Mouse (Mus musculus) kidney, postnatal 0 days (tissue): ENCODE results near the gene Arl13b. TPM values are rescaled to one million over a fixed set of nuclear protein-coding genes. Genes with fewer than 3 reads are reported as not detected.

ENCODE experiments used
- ATAC-seq: fragments of 200-750 bp; cut with Nextera tagmentation; replicated peaks from 2 replicates; pipeline ENCODE4 v1.8.0; 2017; ENCODE audit warnings: low read depth, moderate number of reproducible peaks, moderate TSS enrichment, moderate library complexity; ENCODE audit not compliant: low FRiP score
- DNase-seq: peaks from one replicate; pipeline ENCODE4 v3.0.0-alpha.2; 2016; ENCODE audit warnings: low spot score
- H3K27ac ChIP-seq: fragments of 300-500 bp; sonication (generic); 2 replicates; pipeline ENCODE4 v1.5.1; 2014; ENCODE audit warnings: mild to moderate bottlenecking
- H3K27me3 ChIP-seq: fragments of 300-500 bp; sonication (generic); 2 replicates; pipeline ENCODE4 v1.6.1; 2014; ENCODE audit warnings: low read length, mixed read lengths; ENCODE audit not compliant: insufficient read depth
- H3K36me3 ChIP-seq: fragments of 300-500 bp; sonication (generic); 2 replicates; pipeline ENCODE4 v1.6.1; 2014; ENCODE audit warnings: low read length, mixed read lengths; ENCODE audit not compliant: insufficient read depth
- H3K4me1 ChIP-seq: fragments of 300-500 bp; sonication (generic); replicated peaks from 2 replicates; pipeline ENCODE4 v1.6.1; 2014; ENCODE audit warnings: antibody characterized with exemption, low read length, mixed read lengths; ENCODE audit not compliant: insufficient read depth
- H3K4me2 ChIP-seq: fragments of 300-500 bp; sonication (generic); 2 replicates; pipeline ENCODE4 v1.6.1; 2014; ENCODE audit warnings: mild to moderate bottlenecking, low read length, moderate library complexity, mixed read lengths
- H3K4me3 ChIP-seq: fragments of 300-500 bp; sonication (generic); replicated peaks from 2 replicates; pipeline ENCODE4 v1.5.1; 2014; ENCODE audit warnings: low read depth, low read length
- H3K9ac ChIP-seq: fragments of 300-500 bp; sonication (generic); 2 replicates; pipeline ENCODE4 v1.6.1; 2014; ENCODE audit warnings: low read depth, low read length
- H3K9me3 ChIP-seq: fragments of 300-500 bp; sonication (generic); replicated peaks from 2 replicates; pipeline ENCODE4 v1.6.1; 2016; ENCODE audit warnings: low read length, inconsistent platforms, mixed read lengths
- CTCF ChIP-seq: IDR thresholded peaks from 2 replicates; pipeline ENCODE4 v1.5.1; 2016; ENCODE audit warnings: antibody characterized with exemption, low read depth, mild to moderate bottlenecking, moderate library complexity
- WGBS: fragments of 180-500 bp; shearing (Covaris S2); extraction: QIAGEN DNeasy Blood & Tissue Kit; methylation state at CpG from one replicate; pipeline ENCODE4 v1.1.7; 2014; 5-methylcytosine and 5-hydroxymethylcytosine counted together
- polyA plus RNA-seq: library from polyadenylated mRNA; unstranded; fragments of >200 nt; fragmentation: Nextera tagmentation; extraction: Ambion mirVana; gene quantifications from 2 replicates; pipeline ENCODE4 v1.2.1, GENCODE M21; 2015

Arl13b gene
- polyA plus RNA-seq = 18.9 and 21.3 TPM in 2 replicates

GRCm38 (mm10) chr16:62846498-62847312 lies at the start of gene Arl13b:
Arl13b (minus strand) TSS chr16:62847040.
- peak within 1 kb of the TSS; percentile 38; the same call in 1 of the 2 replicates for H3K27ac ChIP-seq
- no peaks in the 10 kb centered on the region for H3K36me3 ChIP-seq
- no peaks in the 10 kb centered on the region for H3K27me3 ChIP-seq
- ATAC-seq (peak; percentile 100), DNase-seq (peak; percentile 100)
- H3K4me1 ChIP-seq = 0 out of 2 replicates have a peak, but pooled peaks cover 3% of the 10 kb centered on the region
- H3K4me3 ChIP-seq = peak within 1 kb of the TSS; percentile 79
- peak within 1 kb of the TSS; percentile 81 for H3K4me2 ChIP-seq
- TF ChIP-seq CTCF = no peak
- H3K9ac ChIP-seq = peak within 1 kb of the TSS; percentile 74
- under 1% methylated on average over 51 of the region's 52 CpGs for WGBS
- H3K9me3 ChIP-seq = no peaks in the 10 kb centered on the region

GRCm38 (mm10) chr16:62895824-62896223 lies 49.0 kb upstream of the Arl13b start:
- ATAC-seq (no peak), DNase-seq (no peak)
- no peaks in the 10 kb centered on the region for H3K27me3 ChIP-seq
- H3K4me2 ChIP-seq = no peak overlapping the region
- no peak overlapping the region for H3K27ac ChIP-seq
- WGBS = 90% methylated on average over 3 of the region's 3 CpGs
- no peak for TF ChIP-seq CTCF
- H3K36me3 ChIP-seq = no peaks in the 10 kb centered on the region
- H3K9ac ChIP-seq = no peak overlapping the region
- no peak overlapping the region for H3K4me3 ChIP-seq
- H3K9me3 ChIP-seq = no peaks in the 10 kb centered on the region
- H3K4me1 ChIP-seq = no peaks in the 10 kb centered on the region

- Histone ChIP-seq H3K36me3 (no peaks in the 10 kb centered on the region), H3K9me3 (no peaks in the 10 kb centered on the region), H3K4me1 (no peaks in the 10 kb centered on the region), H3K4me2 (no peak overlapping the region), H3K27me3 (no peaks in the 10 kb centered on the region), H3K27ac (no peak overlapping the region), H3K4me3 (no peak overlapping the region), H3K9ac (no peak overlapping the region)
- 28% methylated on average over 6 of the region's 6 CpGs for WGBS
- DNase-seq (no peak), ATAC-seq (no peak)
- TF ChIP-seq CTCF = no peak
Measured at GRCm38 (mm10) chr16:62874065-62874464, 27.2 kb upstream of the Arl13b start.

- no peaks in the 10 kb centered on the region for H3K36me3 ChIP-seq
- H3K4me2 ChIP-seq = no peak overlapping the region
- H3K9ac ChIP-seq = no peak overlapping the region
- H3K4me3 ChIP-seq = no peak overlapping the region
- ATAC-seq (peak; percentile 66; the same call in 1 of the 2 replicates), DNase-seq (peak; percentile 85)
- no peak for TF ChIP-seq CTCF
- H3K4me1 ChIP-seq = no peaks in the 10 kb centered on the region
- H3K9me3 ChIP-seq = no peaks in the 10 kb centered on the region
- WGBS = 6% methylated on average over 4 of the region's 4 CpGs
- H3K27me3 ChIP-seq = no peaks in the 10 kb centered on the region
- peak overlapping the region; percentile 60 for H3K27ac ChIP-seq
Measured at GRCm38 (mm10) chr16:62873180-62873579, 26.3 kb upstream of the Arl13b start.

GRCm38 (mm10) chr16:62872688-62873117 lies 25.9 kb upstream of the Arl13b start:
- Histone ChIP-seq H3K4me3 (no peak overlapping the region), H3K4me1 (no peaks in the 10 kb centered on the region), H3K27me3 (no peaks in the 10 kb centered on the region), H3K4me2 (no peak overlapping the region), H3K36me3 (no peaks in the 10 kb centered on the region), H3K9me3 (no peaks in the 10 kb centered on the region), H3K9ac (no peak overlapping the region), H3K27ac (peak overlapping the region; percentile 60; the same call in 1 of the 2 replicates)
- ATAC-seq = peak; percentile 66; the same call in 1 of the 2 replicates
- WGBS = 29% methylated on average over 5 of the region's 5 CpGs
- no peak for TF ChIP-seq CTCF
- DNase-seq = peak; percentile 41

- H3K36me3 ChIP-seq = no peaks in the 10 kb centered on the region
- 74% methylated on average over 6 of the region's 6 CpGs for WGBS
- no peaks in the 10 kb centered on the region for H3K27me3 ChIP-seq
- H3K9me3 ChIP-seq = no peaks in the 10 kb centered on the region
- ATAC-seq (no peak), DNase-seq (no peak)
- no peak for TF ChIP-seq CTCF
- no peak overlapping the region for H3K9ac ChIP-seq
- no peak overlapping the region for H3K27ac ChIP-seq
- H3K4me2 ChIP-seq = no peak overlapping the region
- no peak overlapping the region for H3K4me3 ChIP-seq
- H3K4me1 ChIP-seq = no peaks in the 10 kb centered on the region
Measured at GRCm38 (mm10) chr16:62861455-62861854, 14.6 kb upstream of the Arl13b start.
